Mouse (Mus musculus) urinary bladder, postnatal 0 days (tissue): ENCODE measurements around the gene Hist1h4i. TPM values are rescaled to one million over a fixed set of nuclear protein-coding genes. Genes with fewer than 3 reads are reported as not detected.

Experiments
- microRNA-seq: library from miRNA; unstranded; fragments of <30 nt; microRNA quantifications from one replicate; pipeline ENCODE4, GENCODE M21; 2016
- polyA plus RNA-seq: library from polyadenylated mRNA; unstranded; fragments of >200 nt; fragmentation: Nextera tagmentation; extraction: Ambion mirVana; gene quantifications from 2 replicates; pipeline ENCODE4 v1.2.1, GENCODE M21; 2015

Hist1h4i gene
- 4.6 and 7.5 TPM in 2 replicates for polyA plus RNA-seq

GRCm38 (mm10) chr13:22041142-22041536 is at the start of gene Hist1h4i:
Gene Hist1h4i (minus strand): TSS chr13:22041362.

DNA sequence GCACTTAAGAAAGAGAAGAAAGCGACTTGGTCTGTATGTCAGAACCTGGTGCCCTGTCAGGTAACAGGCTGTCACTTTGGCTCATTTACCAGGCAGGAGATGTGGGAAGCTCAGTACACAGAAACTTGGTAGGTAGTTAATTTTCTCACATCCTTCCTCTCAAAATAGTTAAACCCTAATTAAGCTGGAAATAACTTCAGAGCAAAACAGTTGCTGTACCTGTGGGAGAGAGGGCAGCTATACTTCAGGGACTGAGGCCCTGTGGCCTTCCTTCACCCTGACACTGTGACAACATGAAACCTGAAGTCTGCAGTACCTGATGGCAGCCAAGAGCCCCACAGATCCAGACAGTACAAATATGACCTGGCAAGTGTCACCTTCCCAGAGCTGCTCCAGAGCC is 43.0 kb upstream of the Hist1h4i start, which contains the start of gene Vmn1r188:
Gene Vmn1r188 (plus strand): TSS at position 301 of the 400 bp plus-strand sequence.

DNA sequence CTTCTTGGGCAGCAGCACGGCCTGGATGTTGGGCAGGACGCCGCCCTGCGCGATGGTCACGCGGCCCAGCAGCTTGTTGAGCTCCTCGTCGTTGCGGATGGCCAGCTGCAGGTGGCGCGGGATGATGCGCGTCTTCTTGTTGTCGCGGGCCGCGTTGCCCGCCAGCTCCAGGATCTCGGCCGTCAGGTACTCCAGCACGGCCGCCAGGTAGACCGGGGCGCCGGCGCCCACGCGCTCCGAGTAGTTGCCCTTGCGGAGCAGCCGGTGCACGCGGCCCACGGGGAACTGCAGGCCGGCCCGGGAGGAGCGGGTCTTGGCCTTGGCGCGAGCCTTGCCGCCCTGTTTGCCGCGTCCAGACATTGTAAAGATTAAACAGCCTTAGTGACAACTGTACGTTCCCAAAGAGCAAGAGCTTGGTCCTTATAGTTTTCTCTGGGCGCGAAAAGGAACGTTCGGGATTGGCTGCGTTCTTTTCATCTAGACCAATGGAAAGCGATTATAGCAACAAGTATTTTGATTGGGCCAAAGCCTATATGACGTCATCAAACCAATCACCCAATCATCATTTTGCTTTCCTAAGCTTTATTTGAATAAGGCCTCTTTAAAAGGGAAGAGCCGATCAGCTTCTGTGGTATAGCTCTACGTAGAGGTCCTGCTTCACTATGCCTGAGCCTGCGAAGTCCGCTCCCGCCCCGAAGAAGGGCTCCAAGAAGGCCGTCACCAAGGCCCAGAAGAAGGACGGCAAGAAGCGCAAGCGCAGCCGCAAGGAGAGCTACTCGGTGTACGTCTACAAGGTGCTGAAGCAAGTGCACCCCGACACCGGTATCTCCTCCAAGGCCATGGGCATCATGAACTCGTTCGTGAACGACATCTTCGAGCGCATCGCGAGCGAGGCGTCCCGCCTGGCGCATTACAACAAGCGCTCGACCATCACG is 1.7 kb upstream of the Hist1h4i start, which contains the start of the genes Hist1h2ag and Hist1h2bj:
Gene Hist1h2ag (minus strand): TSS at position 377 of the 935 bp plus-strand sequence.
Gene Hist1h2bj (plus strand): TSS at position 647 of the 935 bp plus-strand sequence.

DNA sequence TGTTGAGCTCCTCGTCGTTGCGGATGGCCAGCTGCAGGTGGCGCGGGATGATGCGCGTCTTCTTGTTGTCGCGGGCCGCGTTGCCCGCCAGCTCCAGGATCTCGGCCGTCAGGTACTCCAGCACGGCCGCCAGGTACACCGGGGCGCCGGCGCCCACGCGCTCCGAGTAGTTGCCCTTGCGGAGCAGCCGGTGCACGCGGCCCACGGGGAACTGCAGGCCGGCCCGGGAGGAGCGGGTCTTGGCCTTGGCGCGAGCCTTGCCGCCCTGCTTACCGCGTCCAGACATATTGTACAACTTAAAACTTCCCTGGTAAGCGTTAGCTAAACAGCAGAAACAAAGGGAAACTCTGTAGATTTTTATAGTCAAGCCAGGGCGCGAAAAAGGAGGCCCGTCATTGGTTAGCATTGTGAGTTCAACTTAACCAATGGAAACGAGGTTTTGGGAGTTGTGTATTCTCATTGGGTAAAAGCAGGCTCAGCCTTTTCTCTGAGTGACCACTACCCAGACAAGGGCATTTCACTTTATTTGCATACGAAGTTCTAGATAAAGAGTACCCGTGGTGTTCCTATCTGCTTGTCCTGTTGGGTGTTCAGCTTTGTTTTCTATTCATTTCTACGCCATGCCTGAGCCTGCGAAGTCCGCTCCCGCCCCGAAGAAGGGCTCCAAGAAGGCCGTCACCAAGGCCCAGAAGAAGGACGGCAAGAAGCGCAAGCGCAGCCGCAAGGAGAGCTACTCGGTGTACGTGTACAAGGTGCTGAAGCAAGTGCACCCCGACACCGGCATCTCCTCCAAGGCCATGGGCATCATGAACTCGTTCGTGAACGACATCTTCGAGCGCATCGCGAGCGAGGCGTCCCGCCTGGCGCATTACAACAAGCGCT is 5.7 kb downstream of the Hist1h4i start, which contains the start of the genes Hist1h2ah and Hist1h2bk:
Gene Hist1h2ah (minus strand): TSS at position 302 of the 882 bp plus-strand sequence.
Gene Hist1h2bk (plus strand): TSS at position 604 of the 882 bp plus-strand sequence.

GRCm38 (mm10) chr13:22009642-22010041 is 31.5 kb downstream of the Hist1h4i start, which contains the start of gene Prss16:
Gene Prss16 (minus strand): TSS chr13:22009742.

Small RNA genes lying within 50 kb of the gene (microRNA-seq; reads per million reads assigned to microRNA genes)
- gene Gm26300 (not detected), gene Gm44390 (not detected), gene Gm44486 (not detected)

Other genes starting within 250 kb of the Hist1h4i start
- gene Hist1h2bq, start 231.2 kb downstream of the Hist1h4i start, polyA plus RNA-seq, result 3.9 and 5.8 TPM in 2 replicates
- 3.7 TPM in 1 of 2 replicates, not detected in the other for gene Hist1h2ao, start 230.9 kb downstream of the Hist1h4i start, polyA plus RNA-seq
- not detected in 2 replicates for gene Hist1h4m, start 229.6 kb downstream of the Hist1h4i start, polyA plus RNA-seq
- gene Hist1h4n, start 209.2 kb downstream of the Hist1h4i start, polyA plus RNA-seq, result 8.8 and 12.8 TPM in 2 replicates
- gene Hist1h2ap, start 207.9 kb downstream of the Hist1h4i start, polyA plus RNA-seq, result 721 and 1,071 TPM in 2 replicates
- 3.3 and 6.2 TPM in 2 replicates for gene Hist1h2br, start 207.6 kb downstream of the Hist1h4i start, polyA plus RNA-seq
- gene Zfp184, start 96.3 kb downstream of the Hist1h4i start, polyA plus RNA-seq, result 1.1 and 1.2 TPM in 2 replicates
- 0.17 TPM in 1 of 2 replicates, not detected in the other for gene Pom121l2, start 60.2 kb downstream of the Hist1h4i start, polyA plus RNA-seq
- 0.35 and 0.80 TPM in 2 replicates for gene Prss16, start 31.6 kb downstream of the Hist1h4i start, polyA plus RNA-seq
- gene Hist1h2ah, start 5.8 kb downstream of the Hist1h4i start, polyA plus RNA-seq, result 2.2 TPM in 1 of 2 replicates, not detected in the other
- 0.92 and 1.3 TPM in 2 replicates for gene Hist1h2bk, start 5.5 kb downstream of the Hist1h4i start, polyA plus RNA-seq
- 8.4 and 8.8 TPM in 2 replicates for gene Hist1h2ag, start 1.6 kb upstream of the Hist1h4i start, polyA plus RNA-seq
- 1.8 and 2.4 TPM in 2 replicates for gene Hist1h2bj, start 1.9 kb upstream of the Hist1h4i start, polyA plus RNA-seq
- not detected in 2 replicates for gene Vmn1r188, start 43.1 kb upstream of the Hist1h4i start, polyA plus RNA-seq
- not detected in 2 replicates for gene Vmn1r189, start 64.5 kb upstream of the Hist1h4i start, polyA plus RNA-seq
- not detected in 2 replicates for gene Vmn1r191, start 142.6 kb upstream of the Hist1h4i start, polyA plus RNA-seq
- not detected in 2 replicates for gene Vmn1r192, start 149.8 kb upstream of the Hist1h4i start, polyA plus RNA-seq
- not detected in 2 replicates for gene Vmn1r193, start 181.8 kb upstream of the Hist1h4i start, polyA plus RNA-seq
- not detected in 2 replicates for gene Vmn1r194, start 202.9 kb upstream of the Hist1h4i start, polyA plus RNA-seq
- gene Vmn1r195, start 229.2 kb upstream of the Hist1h4i start, polyA plus RNA-seq, result not detected in 2 replicates
- gene Vmn1r196, start 248.6 kb upstream of the Hist1h4i start, polyA plus RNA-seq, result not detected in 2 replicates